21 mouse cellular contexts compared by ENCODE assay signal in the genomic region with DNA sequence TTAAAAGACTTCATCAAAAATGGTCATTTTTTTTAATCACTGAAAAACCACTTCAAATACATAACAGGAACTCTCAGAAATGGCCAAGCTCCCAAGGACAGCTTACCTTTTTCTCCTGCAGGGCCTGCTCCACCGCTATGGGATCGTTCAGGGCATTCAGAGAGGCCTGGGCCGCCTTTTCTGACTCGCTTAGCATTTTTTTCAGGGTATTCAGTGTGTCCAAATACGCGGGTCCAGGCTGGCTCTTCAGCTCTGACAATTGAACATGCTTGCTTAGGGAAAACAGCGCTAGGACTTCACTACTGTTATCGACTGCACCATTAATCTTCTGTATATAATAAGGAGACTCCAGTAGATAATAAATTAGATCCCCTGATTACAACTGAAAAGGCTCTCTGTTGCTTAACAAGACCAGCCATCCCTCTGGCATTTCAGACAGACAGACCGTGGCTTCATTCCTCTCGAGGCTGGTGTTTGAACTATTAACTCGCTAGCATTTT.
"Had no signal": no experiment of that assay in that cellular context is flagged by ENCODE, and none has a peak within 500 bp of the region (broad histone marks: within the 10 kb centered on the region; RNA-seq: fewer than 3 reads in every experiment).

No protein-coding gene starts in this region.

- DNase-seq: kidney, adult 2 months; kidney, postnatal 25 days; layer of hippocampus, adult 9-11 months; liver; lung, adult 18-20 months; lung, postnatal 10 days; lung, postnatal 36 days; midbrain, embryonic 14.5 days; retina, postnatal 1 day; right cerebral cortex, postnatal 25 days; spleen, adult 18-20 months; thymus, postnatal 25 days had no signal

- H3K36me3 ChIP-seq: liver, embryonic 15.5 days had no signal

- H3K4me3 ChIP-seq: layer of hippocampus, adult 2 months; limb, embryonic 10.5 days; limb, embryonic 13.5 days; liver, embryonic 12.5 days; liver, embryonic 15.5 days; lung, embryonic 15.5 days; stomach, embryonic 15.5 days had no signal

- ATAC-seq: liver, embryonic 12.5 days had no signal

- H3K27me3 ChIP-seq: limb, embryonic 13.5 days; liver, embryonic 12.5 days; liver, embryonic 15.5 days; lung, embryonic 15.5 days; stomach, embryonic 15.5 days had no signal

- H3K9ac ChIP-seq: limb, embryonic 13.5 days; liver, embryonic 12.5 days; liver, embryonic 15.5 days; lung, embryonic 15.5 days; stomach, embryonic 15.5 days had no signal

- H3K4me2 ChIP-seq: limb, embryonic 13.5 days; liver, embryonic 12.5 days; liver, embryonic 15.5 days; lung, embryonic 15.5 days; midbrain, embryonic 11.5 days; stomach, embryonic 15.5 days had no signal

- H3K27ac ChIP-seq: kidney, postnatal 0 days; layer of hippocampus, adult 2 months; limb, embryonic 10.5 days; limb, embryonic 13.5 days; liver, embryonic 12.5 days; liver, embryonic 15.5 days; lung, embryonic 15.5 days; stomach, embryonic 15.5 days had no signal

- H3K9me3 ChIP-seq: limb, embryonic 10.5 days; limb, embryonic 13.5 days; liver, embryonic 12.5 days; liver, embryonic 15.5 days; lung, embryonic 15.5 days; stomach, embryonic 15.5 days had no signal

- H3K4me1 ChIP-seq: limb, embryonic 10.5 days; limb, embryonic 13.5 days; liver, embryonic 12.5 days; liver, embryonic 15.5 days; stomach, embryonic 15.5 days had no signal
